Mouse (Mus musculus) liver, adult 2 months (tissue): ENCODE data around the gene Ahctf1.

Experiments used
- CTCF ChIP-seq: fragments of 200-500 bp; IDR thresholded peaks from 2 replicates; pipeline ENCODE4 v1.5.1; 2011; ENCODE audit warnings: low read depth, low read length, control low read depth
- POLR2A ChIP-seq: fragments of 200-500 bp; IDR thresholded peaks from 2 replicates; pipeline ENCODE4 v1.6.1; 2011; ENCODE audit warnings: low read length, control low read depth; ENCODE audit not compliant: insufficient read depth; ENCODE audit errors: extremely low read depth

GRCm38 (mm10) chr1:179710739-179711138 lies 92.7 kb downstream of the Ahctf1 start:
- TF ChIP-seq CTCF (no peak), POLR2A (no peak)
